Mouse (Mus musculus) central nervous system, embryonic 14 days (tissue): Measurements from ENCODE around the gene Lrrc43. TPM values are rescaled to one million over a fixed set of nuclear protein-coding genes. Genes with fewer than 3 reads are reported as not detected.

Experiments used
- polyA plus RNA-seq: library from polyadenylated mRNA; depleted of rRNA; stranded (reverse); fragments of >200 nt; gene quantifications from 2 replicates; pipeline ENCODE4 v1.2.3, GENCODE M21; 2012; rRNA removed

Gene Lrrc43
- polyA plus RNA-seq, result 0.21 and 0.23 TPM in 2 replicates

GRCm38 (mm10) chr5:123489112-123489785 lies at the start of gene Lrrc43, which contains the start of gene Il31:
Gene Lrrc43, plus strand, starts transcription at chr5:123489305.
Gene Il31, minus strand, starts transcription at chr5:123489489.

GRCm38 (mm10) chr5:123510160-123510559 lies 21.1 kb downstream of the Lrrc43 start, which contains the start of gene B3gnt4:
Gene B3gnt4, plus strand, starts transcription at chr5:123510460.

GRCm38 (mm10) chr5:123523692-123524392 lies 34.7 kb downstream of the Lrrc43 start, which contains the start of gene Diablo:
Gene Diablo, minus strand, starts transcription at chr5:123524176.

GRCm38 (mm10) chr5:123525281-123525680 lies 36.2 kb downstream of the Lrrc43 start, which contains the start of gene Gm49027:
Gene Gm49027, minus strand, starts transcription at chr5:123525488.

Other genes starting within 250 kb of the Lrrc43 start
- 2.2 and 2.6 TPM in 2 replicates for gene Wdr66, start 237.2 kb upstream of the Lrrc43 start, polyA plus RNA-seq
- 52.2 and 66.4 TPM in 2 replicates for gene Bcl7a, start 145.5 kb upstream of the Lrrc43 start, polyA plus RNA-seq
- 31.7 TPM in 2 replicates for gene Mlxip, start 94.5 kb upstream of the Lrrc43 start, polyA plus RNA-seq
- gene Il31, start 184 bp downstream of the Lrrc43 start, polyA plus RNA-seq, result not detected in 2 replicates
- gene B3gnt4, start 21.2 kb downstream of the Lrrc43 start, polyA plus RNA-seq, result 2.7 and 3.3 TPM in 2 replicates
- gene Diablo, start 34.9 kb downstream of the Lrrc43 start, polyA plus RNA-seq, result 106 and 107 TPM in 2 replicates
- 9.2 and 11.4 TPM in 2 replicates for gene Gm49027, start 36.2 kb downstream of the Lrrc43 start, polyA plus RNA-seq
- gene Vps33a, start 83.7 kb downstream of the Lrrc43 start, polyA plus RNA-seq, result 34.7 and 36.0 TPM in 2 replicates
- 82.7 and 86.3 TPM in 2 replicates for gene Clip1, start 195.3 kb downstream of the Lrrc43 start, polyA plus RNA-seq
- 85.6 and 91.2 TPM in 2 replicates for gene Zcchc8, start 231.8 kb downstream of the Lrrc43 start, polyA plus RNA-seq